Mouse (Mus musculus): ENCODE results near the gene Chsy1.

The Chsy1 gene

DNA sequence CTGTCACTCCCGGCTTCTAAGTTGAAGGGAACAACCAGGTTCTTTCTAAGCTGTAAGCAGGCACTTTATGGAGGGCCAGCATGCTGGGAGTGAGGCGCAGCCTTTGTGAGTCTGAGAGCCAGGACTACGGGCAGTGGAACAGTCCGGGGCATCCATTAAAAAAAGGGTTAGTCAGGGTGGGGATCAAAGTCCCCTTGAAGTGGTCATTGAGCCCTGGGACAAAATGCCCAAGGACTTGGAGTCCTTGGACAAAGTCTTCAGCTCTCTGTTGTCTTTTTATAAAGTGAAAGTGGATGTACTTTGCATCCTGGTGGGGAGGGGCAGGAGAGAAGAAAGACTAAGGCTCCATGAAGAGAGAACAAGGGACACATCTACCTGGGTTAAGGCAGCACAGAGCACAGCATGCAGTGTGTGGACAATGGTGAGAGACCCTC is 110.5 kb downstream of the Chsy1 start:
- no peak for TF ChIP-seq GATA4 (IDR thresholded peaks at IDR 0.05; ENCODE audit: insufficient replicate concordance, low read length)

DNA sequence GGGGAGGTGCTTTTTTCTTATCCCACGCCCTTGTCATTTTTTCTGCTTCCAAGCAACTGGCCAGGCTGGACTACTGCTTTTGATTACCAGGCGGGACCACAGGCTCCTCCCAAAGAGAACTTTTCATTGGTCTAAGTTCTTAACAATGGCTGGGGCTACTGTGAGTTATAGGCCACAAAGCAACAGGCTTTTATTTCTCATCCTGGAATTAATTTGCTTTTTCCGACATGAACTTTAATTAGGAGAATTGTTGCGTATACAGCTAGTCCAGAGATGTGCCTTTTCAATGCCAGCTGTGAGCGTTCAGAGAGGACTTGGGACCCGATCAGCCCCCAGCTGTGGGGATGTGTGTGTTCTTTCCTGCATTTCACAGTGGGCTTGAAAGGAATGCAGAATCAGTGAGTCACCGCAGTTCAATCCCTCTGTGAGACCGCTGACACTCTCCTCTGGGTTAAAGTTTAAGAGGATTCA is 113.3 kb downstream of the Chsy1 start:
- TF ChIP-seq GATA4 (IDR thresholded peaks at IDR 0.05; ENCODE audit: insufficient replicate concordance, low read length) = no peak
